Mouse (Mus musculus): ENCODE measurements at regions not wholly inside any gene's neighbourhood (a gene's known extent, or its start where the extent isn't known, plus 50 kb on each side); places are given as distances from the start of the nearest gene placed in this dataset.

DNA sequence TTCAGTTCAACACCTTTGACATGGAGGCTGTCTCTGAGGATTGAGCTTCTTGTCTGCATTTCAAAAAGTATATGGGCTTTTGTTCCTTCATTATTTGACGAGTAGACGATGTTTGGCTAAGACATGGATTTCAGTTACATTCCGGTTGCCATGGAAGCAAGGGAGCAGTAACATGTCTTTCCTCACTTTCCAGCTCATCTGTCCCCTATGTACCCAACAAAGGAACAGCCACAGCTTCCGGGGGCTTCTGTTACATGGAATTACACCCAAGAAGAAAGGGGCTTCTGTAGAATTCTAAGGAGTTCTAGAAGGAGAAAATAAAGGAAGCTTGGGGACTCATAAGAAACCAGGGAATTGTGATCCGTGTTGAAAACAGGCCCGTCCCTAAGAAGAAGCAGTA, 202.8 kb downstream of the Ccdc71l start:
- TF ChIP-seq CTCF (IDR thresholded peaks at IDR 0.05; ENCODE audit: low read depth, low read length): no peak
- TF ChIP-seq POLR2AphosphoS5 (IDR thresholded peaks at IDR 0.05; ENCODE audit: insufficient replicate concordance, low read depth, low read length): no peak
- no peak for TF ChIP-seq GATA1 (IDR thresholded peaks at IDR 0.05; ENCODE audit: borderline replicate concordance, low read length)
- TF ChIP-seq TAL1 (conservative IDR thresholded peaks at IDR 0.05; ENCODE audit: low read depth, low read length): no peak
